Mouse (Mus musculus): ENCODE data around the gene D230025D16Rik.
"Not testable (repeated sequence)": the region's sequence is repeated elsewhere in the genome, so short reads cannot be mapped to it uniquely, and the experiment has no call there.

Gene D230025D16Rik

DNA sequence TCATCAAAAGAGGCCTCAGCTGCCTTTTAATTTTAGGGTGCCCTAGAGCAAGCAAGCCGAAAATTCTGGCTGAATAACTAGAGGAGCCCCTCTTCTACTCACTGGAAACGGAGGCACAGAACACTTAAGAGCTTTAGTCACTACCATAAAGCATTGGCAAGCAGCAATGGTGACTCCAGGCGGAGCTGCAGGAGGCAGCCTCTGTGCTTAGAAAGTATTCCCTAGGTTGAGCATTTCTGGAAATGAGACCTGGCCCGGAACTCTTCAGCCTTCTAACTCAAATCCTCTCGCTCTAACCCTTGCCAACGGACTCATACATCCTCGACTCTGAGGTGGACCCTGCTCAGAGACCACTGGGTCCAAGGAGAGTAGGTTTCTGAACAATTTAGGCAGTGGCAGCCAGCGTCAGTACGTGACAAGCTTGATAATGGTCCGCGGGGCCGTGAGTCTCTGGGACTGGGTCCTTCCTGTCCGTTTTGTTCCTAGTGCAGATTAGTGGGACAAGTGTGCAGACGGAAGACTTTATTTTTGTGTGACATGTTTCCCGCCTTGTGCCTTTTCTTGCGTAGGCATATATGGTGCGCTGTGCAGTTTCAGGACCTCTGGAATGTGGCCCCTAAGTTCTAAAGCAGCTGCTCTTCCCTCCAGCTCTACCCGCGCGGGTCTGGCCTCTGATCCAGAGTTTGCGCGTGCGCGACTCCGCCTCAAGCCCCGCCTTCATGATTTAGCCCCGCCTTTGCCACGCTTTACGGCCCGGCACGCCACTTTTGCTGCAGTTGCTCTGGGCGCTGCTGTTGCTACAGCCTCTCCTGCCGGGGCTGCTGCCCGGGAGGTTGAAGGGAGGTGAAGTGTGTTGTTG lies at the start of gene D230025D16Rik:
Gene D230025D16Rik, plus strand, starts transcription at position 733 of the 859 bp plus-strand sequence.
- peak; percentile 96 for DNase-seq

DNA sequence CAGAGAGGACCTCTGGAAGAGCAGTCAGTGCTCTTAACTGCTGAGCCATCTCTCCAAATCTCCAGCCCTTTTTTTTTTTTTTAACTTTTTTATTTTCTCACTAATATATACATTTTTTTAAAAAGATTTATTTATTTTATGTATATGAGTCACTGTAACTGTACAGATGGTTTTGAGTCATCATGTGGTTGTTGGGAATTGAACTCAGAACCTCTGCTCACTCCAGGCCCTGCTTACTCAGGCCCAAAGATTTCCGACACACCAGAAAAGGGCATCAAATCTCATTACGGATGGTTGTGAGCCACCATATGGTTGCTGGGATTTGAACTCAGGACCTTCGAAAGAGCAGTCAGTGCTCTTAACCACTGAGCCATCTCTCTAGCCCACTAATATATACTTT lies 49.7 kb upstream of the D230025D16Rik start:
- DNase-seq, result not testable (repeated sequence)

DNA sequence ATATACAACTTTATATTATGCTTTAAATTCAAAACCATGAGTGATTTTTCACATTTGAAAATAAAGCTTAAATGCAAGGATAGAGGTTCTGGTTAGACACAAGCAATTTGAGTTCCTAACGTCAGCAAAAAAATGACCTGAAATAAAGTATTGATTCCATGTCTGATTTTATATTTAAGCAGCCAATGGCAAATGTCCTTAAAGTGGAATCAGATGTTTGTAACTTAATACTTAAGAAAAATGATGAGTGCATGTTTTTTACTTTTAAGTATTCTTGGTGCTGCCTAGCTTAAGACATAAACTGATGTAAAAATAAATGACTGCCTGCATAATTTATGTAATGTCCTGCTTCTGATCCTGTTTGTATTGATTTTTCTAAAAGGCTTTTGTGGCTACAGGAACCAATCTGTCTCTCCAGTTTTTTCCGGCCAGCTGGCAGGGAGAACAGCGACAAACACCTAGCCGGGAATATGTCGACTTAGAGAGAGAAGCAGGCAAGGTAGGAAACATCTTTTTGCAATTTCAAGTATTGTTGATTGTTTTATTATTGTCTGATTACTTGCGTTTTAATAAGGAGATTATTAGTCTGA lies 46.6 kb upstream of the D230025D16Rik start:
- no peak for DNase-seq

DNA sequence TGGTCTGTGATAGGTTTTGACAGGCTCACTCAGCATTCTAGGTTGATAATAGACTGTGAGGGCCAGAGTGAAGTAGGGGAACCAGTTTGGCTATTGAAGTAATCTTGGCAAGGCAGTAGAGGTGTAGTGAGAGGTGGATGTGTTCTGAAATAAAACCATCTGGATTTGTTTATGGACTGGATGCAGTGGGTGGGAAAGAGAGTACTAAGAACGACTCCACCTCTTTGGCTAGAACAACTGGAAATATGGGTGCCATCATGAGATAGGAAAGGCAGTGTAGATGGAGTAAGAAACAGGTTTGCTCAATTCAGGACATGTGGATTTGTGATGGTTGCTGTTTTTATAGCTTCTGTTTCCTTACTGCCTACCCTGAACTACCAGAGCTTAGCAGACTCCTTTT lies 42.7 kb upstream of the D230025D16Rik start:
- DNase-seq, result no peak

DNA sequence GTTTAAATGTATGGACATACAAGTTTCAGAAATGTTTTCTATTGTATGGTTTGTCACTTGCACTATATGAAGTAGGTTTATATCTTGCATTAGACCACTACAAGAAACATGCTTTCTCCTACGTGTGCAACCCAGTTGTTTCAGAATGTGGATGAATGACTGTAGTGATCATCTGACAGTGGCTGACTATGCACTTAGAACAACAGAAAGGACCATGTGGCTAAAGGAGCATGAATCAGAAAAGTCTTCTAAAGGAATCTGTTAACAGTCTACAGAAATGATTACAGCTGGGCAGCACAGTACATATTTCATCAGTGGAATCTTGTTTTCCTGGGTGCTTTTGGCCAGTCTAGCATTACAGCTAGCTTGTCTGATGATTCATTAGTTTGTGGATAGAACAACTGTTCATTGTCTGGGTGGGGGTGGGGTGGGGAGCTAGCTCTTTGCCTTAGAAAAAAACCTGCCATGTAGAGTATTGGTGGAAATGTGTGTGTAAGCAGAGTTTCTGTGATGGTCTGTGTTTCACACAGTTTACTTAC lies 38.4 kb upstream of the D230025D16Rik start:
- no peak for DNase-seq

DNA sequence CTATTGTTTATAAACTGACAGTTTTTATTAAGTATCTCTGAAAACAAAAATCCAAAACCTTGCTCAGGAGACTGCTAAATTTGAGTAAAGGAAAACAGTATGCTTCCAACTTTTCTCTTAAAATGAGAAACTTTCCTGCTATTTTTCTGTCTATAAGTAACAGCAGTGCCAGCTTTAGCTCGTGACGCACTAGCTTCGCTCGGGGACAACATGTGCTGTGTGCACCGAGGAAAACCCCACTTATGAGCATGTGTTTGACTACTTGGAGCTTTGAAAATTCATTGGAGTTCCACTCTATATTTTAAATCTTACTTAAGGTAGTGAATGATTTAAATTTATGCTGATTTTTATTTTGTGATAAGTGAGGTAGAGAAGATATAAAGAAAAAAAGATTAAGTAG lies 32.8 kb upstream of the D230025D16Rik start:
- DNase-seq, result no peak

DNA sequence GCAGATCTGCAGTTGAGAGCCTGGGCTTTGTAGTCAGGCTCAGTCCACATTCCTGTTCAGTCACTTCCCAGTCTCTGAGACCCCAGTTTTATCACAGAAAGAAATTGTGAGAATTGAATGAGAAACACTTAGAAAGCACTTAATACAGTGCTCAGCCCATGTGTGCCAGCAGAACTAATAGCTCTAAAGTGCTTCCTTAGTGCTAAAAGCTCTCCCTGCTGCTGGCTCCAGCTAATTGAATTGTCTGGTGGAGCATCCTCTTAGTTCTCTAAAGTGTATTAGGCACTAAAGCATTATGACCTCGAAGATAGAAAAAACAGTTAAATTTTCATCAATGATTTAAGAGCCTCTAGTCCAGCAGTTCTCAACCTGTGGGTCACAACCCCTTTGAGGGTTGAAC lies 19.2 kb upstream of the D230025D16Rik start:
- DNase-seq, result no peak

DNA sequence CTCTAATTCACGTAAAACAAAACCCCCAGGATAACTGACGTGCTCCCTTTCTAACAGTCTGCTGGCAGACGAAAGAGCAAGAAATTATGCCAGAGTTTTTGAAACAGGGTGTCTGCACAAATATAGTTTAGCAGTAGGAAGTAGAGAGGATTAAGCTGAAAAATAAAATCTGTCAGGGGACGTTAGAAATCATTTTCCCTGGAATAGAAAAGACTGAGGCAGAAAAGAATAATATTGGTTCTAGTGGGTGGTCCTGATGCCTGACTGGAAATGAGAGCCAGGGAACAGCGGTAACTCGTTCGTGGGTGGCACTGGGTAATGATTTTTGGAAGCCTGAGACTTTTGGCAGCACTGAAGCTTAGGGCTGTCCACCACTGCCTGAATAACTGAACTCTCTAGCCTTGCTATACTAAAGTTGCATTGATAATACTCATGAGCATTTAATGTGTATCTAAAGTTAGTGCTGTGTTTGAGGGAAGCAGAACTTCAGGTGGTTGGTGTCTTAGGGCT lies 18.1 kb upstream of the D230025D16Rik start:
- no peak for DNase-seq

DNA sequence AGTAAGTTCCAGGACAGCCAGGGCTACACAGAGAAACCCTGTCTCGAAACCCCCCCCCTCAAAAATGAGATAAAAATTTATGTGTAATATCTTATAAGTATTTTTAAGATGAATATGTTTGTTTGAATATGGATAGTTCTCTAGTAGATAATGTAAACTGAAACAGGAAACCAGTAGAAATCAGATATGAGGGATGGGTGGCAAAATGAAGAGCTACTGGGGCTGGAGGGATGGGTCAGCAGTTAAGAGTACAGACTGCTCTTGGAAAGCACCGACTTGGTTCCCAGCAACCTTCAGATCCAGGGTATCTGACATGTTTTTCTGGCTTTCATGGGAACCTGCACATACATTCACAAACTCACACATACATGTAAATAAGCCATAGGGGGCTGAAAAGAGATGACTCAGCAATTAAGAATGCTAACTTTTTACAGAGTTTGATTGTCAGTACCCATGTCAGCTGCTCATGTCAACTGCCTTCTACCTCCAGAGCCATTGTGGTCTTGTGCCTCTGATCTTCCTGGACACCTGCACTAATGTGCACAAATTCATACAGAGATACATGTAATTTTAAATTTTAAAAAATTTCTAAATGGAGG lies 17.2 kb upstream of the D230025D16Rik start:
- DNase-seq, result no peak

DNA sequence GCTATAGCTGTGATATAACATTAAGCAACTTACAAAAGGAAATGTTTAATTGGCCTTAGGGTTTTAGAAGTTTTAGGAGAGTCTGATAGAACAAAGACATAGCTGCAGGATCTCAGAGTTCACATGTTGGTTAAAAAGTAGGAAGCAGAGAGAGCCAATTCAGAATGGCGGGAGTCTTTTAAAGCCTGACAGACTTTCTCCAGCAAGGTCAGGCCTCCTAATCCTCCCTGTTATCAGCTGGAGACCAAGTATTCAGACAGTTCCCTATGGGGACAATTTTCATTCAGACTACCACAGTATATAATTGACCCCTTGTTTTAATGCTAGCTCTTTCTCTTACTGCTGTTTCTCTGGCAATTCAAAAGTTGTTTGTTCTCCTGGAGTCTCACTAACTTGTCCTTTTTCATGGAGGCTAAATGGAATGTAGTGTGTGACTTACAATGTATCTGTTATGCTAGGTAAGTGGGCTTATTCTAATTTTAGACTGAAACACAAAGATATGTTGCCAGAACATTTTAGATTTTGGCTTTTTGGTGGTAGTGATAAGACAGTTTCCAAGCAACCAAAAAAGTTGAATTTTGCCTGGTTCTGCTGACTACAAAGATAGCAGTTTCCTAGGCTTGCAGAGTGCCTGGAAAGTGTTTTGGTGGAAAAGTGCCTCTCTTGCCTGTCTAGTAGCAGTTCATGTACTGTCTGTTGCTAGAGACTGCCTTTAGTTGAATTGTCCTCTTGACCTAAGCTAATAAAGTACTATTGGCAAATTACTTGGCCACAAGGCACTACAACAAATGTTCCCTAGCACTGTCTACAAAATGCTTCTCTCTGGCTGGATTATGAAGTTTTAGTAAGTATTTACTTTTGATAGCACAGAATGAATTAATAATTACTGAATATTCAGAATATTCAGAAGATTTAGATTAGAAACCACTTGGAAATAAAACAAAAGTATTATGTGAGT lies 15.5 kb upstream of the D230025D16Rik start:
- DNase-seq, result no peak

DNA sequence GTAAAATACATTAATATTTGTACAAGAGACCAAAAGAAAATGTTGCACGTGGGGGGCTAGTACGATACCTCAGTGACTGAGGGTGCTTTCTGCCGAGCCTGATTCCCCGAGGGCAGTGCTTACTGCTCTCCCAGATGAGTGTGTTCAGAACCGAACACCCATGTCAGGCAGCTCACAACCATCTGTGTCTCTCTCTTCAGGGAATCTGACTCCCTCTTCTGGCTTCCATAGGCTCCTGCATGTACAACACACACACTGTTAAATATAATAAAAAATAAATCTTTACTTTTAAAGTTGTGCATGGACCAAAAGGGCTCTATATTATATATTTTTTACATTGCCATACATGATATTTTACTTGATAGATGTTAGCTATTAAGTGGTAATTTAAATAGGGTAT lies 10.8 kb upstream of the D230025D16Rik start:
- DNase-seq, result no peak

DNA sequence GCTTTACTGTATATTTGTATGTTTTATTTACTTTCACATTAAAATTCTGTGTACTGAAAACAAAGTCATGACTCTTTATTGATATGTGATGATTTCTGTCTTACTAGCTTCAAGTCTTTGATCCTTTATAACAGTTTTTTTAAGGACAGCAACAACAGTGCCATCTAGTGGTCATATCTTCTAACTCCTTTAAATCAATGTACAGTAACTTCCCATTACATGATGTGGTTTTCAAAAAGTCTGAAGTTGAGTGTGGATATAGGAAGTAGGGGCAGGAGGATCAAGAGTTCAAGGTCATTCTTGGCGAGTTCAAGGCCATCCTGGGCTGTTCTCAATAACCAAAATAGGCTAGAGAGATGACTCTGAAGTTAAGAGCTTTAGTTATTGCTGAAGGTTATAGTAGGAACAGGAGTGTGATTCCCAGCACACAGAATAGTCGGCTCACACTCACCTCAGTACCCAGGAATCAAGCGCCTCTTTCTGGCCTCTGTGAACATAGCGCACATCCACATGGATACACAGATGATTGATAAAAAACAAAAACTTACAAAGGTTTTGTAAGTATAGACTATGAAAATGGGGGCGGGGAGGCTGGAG lies 6.9 kb upstream of the D230025D16Rik start:
- DNase-seq, result no peak

DNA sequence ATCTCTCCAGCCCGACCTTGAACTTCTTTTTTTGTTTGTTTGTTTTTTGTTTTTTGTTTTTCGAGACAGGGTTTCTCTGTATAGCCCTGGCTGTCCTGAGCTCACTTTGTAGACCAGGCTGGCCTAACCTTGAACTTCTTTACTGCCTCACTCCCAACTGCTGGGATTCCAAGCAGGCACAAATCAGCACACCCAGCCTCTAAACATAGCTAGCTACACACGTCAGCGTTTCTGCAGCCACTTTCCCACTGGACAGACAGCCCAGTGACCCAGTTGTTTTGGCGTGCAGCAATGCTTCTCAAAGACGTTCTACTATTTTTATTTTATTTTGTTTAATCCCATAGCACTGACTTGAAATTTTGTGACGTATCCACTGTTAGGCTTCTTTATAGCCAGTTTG lies 1.1 kb upstream of the D230025D16Rik start:
- DNase-seq, result no peak

DNA sequence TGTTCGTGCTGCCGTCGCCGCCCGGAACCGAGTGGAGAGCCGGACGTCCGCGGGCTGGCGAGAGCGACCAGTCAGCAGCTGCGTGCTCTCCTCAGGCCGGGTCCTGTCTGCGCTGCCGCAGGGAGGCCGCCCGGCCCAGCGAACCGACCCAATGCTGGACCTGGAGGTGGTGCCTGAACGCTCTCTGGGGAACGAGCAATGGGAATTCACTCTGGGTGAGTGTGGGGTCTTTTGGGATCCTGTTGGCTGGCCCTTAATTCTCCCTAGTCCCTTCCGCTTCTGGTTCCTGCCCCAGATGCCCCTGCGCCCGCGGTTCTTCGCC lies 288 bp downstream of the D230025D16Rik start:
- DNase-seq, result no peak

DNA sequence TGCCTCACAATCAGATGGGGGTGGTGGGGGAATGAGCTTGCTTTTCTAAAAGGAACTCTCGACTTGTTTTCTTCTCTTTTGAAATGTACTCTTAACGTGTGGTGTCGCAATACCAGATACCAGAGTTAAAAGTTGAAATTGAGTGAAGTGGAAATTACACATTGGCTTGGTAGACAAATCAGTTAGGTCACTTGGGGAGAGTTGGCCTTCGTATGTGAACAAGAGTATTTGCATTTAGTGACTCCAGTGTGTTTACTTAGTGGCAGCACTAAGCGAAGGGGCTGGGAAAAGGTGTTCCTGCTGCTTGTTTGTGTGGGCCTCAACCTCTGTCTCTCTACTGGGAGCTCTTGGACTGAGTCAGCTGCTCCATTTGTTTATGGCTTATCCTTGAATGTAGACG lies 972 bp downstream of the D230025D16Rik start:
- DNase-seq, result no peak

DNA sequence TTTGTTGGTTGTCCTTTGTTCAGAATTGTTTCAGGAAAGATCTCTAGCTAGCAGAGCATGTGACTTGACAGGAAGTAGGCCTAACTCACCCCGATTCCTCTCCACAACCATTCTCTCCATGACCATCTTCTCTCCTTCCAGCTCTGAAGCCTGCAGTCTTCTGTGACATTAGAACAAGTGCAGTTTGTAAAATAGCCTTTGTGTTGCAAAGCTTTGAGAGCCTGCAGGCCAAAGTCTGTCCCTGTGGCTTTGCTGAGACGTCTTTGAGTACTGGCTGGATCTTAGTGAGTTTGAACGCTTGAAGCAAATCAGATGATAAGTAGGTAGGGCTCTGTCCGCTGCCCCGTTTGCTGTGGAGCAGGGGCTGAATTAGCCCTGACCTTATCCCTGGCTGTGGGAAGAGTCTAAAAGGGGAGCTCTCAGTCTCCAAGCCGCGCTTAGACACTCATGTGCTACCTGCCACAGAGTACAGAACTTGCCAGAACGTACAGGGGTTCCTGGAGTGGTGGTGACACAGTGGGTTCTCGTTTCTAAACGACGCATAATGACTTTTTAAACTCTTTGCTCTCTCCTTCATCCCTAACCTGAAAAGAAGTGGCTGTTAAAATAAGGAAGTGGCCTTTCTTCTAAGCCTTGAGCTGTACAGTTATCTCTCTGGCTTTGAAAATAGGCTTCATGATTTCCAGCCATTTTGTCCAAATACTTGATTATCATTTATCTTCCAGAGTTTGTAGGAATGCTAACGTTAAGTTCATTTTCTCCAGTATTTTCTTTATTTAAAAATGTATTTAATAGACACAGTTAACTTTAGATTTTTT lies 6.8 kb downstream of the D230025D16Rik start:
- no peak for DNase-seq

DNA sequence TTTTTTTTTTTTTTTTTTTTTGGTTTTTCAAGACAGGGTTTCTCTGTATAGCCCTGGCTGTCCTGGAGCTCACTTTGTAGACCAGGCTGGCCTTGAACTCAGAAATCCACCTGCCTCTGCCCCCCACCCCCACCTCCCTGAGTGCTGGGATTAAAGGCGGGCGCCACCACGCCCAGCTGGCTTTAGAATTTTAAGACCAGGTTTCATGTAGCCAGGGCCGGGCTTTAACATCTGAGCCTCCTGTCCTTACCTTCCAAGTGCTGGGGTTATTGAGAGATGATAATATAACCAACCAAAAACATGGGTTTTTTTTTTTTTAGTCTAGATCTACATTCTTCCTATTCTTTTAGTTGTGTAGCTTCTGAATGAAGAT lies 7.4 kb downstream of the D230025D16Rik start:
- DNase-seq, result not testable (repeated sequence)

DNA sequence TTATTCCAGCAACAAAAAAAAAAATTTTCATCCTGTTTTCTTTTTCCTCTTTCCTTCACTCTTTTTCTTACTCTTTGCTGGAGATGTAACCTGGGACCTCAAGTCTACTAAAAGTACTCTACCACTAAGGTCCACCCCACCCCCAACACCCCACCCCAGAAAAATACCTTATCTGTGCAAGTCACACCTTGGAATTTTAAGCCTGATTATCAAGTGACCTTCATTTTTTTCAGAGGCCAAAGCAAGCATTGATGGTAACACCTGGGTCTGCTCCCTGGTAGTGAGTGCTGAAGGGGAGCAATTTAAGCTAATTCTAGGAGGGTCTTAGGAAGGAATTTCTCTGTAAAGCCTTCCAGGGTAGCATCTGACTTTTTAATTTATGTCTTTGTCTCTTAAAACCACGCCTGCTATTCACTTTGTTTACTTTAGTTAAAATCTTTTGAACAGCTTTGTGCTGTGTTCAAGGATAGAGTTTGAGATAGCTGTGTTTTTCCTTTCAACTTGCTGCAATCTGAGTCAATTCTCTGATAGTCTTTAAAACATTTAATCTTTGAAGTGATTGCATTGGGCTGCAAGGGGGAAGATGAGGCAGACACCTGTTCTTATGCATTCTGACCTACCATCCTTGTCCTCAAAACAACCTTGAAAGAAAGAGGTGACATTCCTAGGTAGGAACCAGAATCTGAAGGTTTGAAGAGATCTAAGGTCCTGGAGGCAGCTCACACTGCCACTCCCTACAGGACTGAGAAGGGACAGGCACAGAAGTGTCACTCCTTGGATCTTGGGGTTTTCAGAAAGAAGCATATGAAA lies 8.4 kb downstream of the D230025D16Rik start:
- no peak for DNase-seq

DNA sequence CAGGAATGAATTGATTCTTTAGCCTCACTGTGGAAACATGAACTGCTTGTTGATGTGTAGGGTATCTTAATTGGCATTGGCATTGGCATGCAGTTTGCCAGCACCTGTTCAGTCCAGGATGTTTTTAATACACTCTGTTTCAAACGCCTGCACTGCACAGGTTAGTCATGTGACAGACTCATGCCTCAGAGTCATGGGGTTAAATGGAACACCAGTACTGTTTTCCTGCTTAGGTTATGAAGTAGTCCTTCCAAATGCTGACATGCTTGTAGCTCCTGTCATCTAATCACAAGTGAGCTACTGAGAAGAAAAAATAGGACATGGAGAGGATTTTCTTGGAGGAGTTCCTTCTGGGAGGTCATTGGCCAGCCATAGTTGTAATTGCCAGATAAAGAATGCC lies 10.3 kb downstream of the D230025D16Rik start:
- DNase-seq, result no peak

DNA sequence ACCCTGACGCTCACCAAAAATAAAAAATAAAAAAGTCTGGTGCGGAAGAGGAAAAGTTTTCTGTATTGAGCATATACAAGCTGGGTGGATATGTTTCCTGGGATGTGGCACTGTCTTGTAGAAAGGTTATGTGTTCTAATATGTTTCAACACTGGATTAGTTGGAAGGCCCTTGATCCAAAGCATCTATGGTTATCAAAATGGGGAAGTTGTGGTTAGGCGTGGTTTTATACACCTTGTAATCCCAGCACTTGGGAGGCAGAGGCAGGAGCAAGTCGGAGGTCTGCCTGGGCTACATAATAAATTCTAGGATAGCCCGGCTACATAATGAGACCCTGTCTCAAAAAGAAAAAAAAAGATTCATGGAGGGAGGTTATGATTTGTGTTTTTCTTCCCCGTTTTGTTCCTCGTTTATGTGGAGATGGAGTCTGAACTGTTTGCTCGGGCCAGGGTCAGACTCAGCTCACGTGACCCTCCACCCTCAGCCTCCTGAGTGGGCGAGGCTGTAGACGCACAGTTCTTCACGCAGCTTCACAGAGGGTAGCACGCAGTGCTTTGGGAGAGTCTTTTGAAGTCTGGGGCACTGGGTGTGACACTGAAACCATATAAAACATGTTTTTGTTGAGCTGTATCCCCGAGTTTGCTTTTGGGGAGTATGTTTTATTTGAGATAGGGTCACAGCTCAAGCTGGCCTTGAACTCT lies 12.6 kb downstream of the D230025D16Rik start:
- DNase-seq, result no peak

Data from right cerebral cortex, postnatal 4 days (tissue).